Mouse (Mus musculus): Measurements from ENCODE around the gene Olfr368.

The Olfr368 gene

GRCm38 (mm10) chr2:37326215-37326614 is at the start of gene Olfr368:
Gene Olfr368 (plus strand): TSS chr2:37326515.
- no peak for DNase-seq (ENCODE audit: low read depth, low spot score)

- no peak for DNase-seq (ENCODE audit: low read depth, low spot score)
These were observed 7.0 kb downstream of the Olfr368 start for GRCm38 (mm10) chr2:37333321-37333720.

GRCm38 (mm10) chr2:37338497-37339187 is 12.3 kb downstream of the Olfr368 start:
- peak; percentile 17 for DNase-seq (ENCODE audit: low read depth, low spot score)

DNA sequence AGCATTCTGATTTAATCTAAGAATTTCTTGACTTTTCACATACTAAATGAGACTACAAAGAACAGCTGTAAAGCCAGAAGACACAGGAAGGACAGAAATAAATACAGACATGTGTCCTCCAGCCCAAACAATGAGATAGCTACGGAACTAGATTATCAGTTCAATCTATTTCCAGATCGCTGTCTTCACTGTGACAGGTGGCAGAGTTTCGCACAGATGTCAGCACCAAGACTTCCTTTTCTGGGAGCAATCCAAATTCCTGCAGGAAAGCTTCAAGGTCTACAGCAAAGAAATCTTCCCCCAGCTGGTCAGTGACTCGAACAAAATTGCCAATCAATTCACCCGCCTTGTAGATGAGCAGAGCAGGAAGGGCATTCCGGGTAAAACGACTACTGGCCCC is 25.4 kb downstream of the Olfr368 start:
- no peak for DNase-seq (ENCODE audit: low read depth, low spot score)

GRCm38 (mm10) chr2:37355571-37355970 is 29.3 kb downstream of the Olfr368 start:
- DNase-seq (ENCODE audit: low read depth, low spot score), result no peak

DNA sequence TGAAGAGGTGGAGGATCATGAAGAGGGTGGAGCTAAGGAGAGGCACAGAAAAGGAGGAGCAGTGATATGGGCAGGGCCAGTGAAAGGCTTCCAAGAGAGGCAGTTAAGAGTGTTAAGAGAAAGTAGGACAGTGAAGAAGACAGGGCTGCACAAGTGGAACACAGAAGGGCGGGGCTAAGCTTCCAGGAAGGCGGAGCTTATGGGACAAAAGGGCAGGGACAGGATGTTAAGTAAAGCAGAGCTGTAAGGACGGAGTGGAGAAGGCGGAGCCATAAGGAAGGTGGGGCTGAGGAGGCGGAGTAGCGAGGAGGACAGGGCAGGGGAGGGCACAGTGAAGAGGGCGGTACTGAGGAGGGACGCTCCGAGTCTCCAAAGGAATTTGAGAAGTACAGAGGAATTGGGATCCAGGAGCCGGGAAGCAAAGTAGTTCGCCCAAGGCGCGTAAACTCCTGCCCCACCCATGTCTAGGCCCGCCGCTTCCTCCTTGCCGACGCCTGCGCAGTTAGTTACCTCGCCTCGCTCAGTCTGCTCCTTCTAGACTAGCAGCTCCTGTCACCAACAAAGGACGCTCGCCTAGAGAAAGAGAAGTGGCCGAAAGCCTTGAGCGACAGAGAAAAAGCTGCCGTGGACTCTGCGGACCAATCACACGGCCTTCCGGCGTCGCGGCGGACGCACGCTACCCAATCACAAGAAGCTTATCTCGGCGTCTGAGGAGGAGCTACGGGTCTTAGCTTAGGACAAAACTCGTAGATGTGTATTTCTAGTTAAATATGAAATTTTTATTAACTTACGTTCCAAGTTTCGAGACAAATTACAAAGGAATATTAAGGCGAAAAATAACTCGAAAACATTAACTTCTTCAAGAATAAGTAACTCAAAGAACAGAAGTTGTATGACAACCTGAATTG is 32.6 kb downstream of the Olfr368 start, which contains the start of gene Pdcl:
TSS of gene Pdcl (minus strand) at position 700 of the 908 bp plus-strand sequence.
- peak; percentile 98 for DNase-seq (ENCODE audit: low read depth, low spot score)

DNA sequence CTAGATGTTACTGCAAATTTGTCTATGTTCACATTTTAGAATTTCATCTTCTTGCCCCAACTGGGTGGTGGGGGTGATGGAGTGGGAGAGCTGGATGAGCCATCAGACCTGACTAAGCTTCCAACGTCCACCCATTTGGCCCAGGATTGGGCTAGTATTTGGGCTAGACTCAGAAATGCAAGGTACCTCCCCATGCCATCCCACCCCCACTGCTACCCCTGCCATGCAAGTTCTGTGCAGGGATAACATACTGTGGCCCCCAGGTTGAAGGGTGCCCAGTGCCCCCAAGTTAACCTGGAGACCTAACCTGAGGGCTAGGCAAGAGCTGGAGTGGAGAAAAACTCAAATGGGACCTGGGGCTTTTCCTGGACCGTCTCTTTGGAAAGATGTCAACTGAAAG is 33.6 kb downstream of the Olfr368 start:
- DNase-seq (ENCODE audit: low read depth, low spot score), result no peak

- no peak for DNase-seq (ENCODE audit: low read depth, low spot score)
These were observed 44.3 kb downstream of the Olfr368 start for GRCm38 (mm10) chr2:37370651-37371050.

- DNase-seq (ENCODE audit: low read depth, low spot score), result no peak
These were observed 49.7 kb downstream of the Olfr368 start for GRCm38 (mm10) chr2:37376018-37376417.

DNA sequence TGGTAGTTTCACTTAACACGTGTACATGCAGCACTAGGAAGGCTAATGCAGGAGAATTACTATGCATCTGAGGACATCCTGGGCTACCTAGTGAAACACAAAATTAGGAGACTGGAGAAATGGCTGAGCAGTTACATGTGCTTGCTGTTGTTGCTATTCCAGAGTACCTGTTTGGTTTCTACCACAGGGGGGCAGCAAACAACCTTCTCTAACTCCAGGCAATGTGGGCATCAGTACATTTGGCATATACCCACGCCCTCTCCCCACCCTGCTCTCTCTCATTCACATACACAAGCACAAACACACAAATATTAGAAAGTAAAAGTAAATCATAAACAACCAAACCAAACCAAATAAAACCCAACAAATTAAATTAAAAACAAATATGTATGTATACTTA is 53.9 kb downstream of the Olfr368 start:
- peak; percentile 76 for DNase-seq (ENCODE audit: low read depth, low spot score)

All from ES-CJ7 (cell line).